ENCODE assay signal across 11 mouse cellular contexts in the genomic region with DNA sequence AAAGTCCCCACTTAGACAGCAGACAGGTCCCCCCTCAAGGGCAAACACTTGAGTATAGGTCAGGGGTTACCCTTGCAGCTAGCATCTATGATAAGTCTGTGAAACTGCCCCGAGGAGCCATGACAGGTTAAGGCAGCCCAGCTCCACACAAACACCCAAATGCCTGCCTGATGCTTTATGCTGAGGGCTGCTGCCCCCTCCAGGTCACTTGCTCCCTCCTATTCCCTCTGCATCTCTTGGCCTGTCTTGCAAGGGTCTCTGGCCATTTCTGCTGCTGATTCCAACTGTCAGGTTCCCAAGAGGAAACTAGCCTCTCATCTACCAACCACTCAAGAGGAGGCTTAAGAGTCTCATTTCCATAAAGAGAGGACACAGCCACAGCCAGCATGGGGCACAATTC. TPM values are rescaled to one million over a fixed set of nuclear protein-coding genes. Genes with fewer than 3 reads are reported as not detected.
DNase-seq lines count a peak whose midpoint lies in the region; ATAC-seq and TF ChIP-seq lines count a peak whose summit lies in the region.
"Had no signal": no experiment of that assay in that cellular context is flagged by ENCODE, and none has a peak within 500 bp of the region (broad histone marks: within the 10 kb centered on the region; RNA-seq: fewer than 3 reads in every experiment).

No protein-coding gene starts in this region.

- no peak for DNase-seq in heart, postnatal 0 days (ENCODE audit: low spot score)
- no peak for DNase-seq in heart, embryonic 10.5 days (ENCODE audit: low spot score)
- no peak for DNase-seq in liver, embryonic 14.5 days (ENCODE audit: low read depth in 3 of 3, low spot score in 3 of 3)
- DNase-seq in R1 (ENCODE audit: low read depth, low spot score) = peak; percentile 46
- no peak for DNase-seq in urinary bladder, postnatal 10 days (ENCODE audit: low spot score)
- DNase-seq: adrenal gland, adult 2 months had no signal

- ATAC-seq in heart, postnatal 0 days (ENCODE audit: insufficient read depth, low read depth) = no peak
- no peak for ATAC-seq in liver, embryonic 14.5 days (ENCODE audit: insufficient read depth)
- ATAC-seq in liver, embryonic 12.5 days = no peak
- no peak for ATAC-seq in activated CD4-positive, CD25-positive, alpha-beta regulatory T cell, adult 4 months
- ATAC-seq: hindbrain, embryonic 16.5 days had no signal

- no peaks in the 10 kb centered on the region for H3K36me3 ChIP-seq in heart, postnatal 0 days (replicated peaks; ENCODE audit: control insufficient read depth, insufficient read depth, low read length)
- no peaks in the 10 kb centered on the region for H3K36me3 ChIP-seq in heart, embryonic 10.5 days
- no peaks in the 10 kb centered on the region for H3K36me3 ChIP-seq in liver, embryonic 14.5 days (replicated peaks; ENCODE audit: control insufficient read depth, insufficient read depth, low read depth)
- no peaks in the 10 kb centered on the region for H3K36me3 ChIP-seq in liver, embryonic 12.5 days
- no peaks in the 10 kb centered on the region for H3K36me3 ChIP-seq in E14TG2a.4 (ENCODE audit: insufficient read depth, low read length)
- H3K36me3 ChIP-seq: G1E had no signal

- no peaks in the 10 kb centered on the region for H3K9me3 ChIP-seq in heart, postnatal 0 days (replicated peaks; ENCODE audit: control insufficient read depth, low read length)
- H3K9me3 ChIP-seq in heart, embryonic 10.5 days = no peaks in the 10 kb centered on the region
- H3K9me3 ChIP-seq in liver, embryonic 14.5 days (ENCODE audit: control insufficient read depth, low read length) = no peaks in the 10 kb centered on the region
- no peaks in the 10 kb centered on the region for H3K9me3 ChIP-seq in liver, embryonic 12.5 days (replicated peaks)
- H3K9me3 ChIP-seq in E14TG2a.4 (ENCODE audit: low read length) = no peaks in the 10 kb centered on the region

- H3K4me3 ChIP-seq in heart, postnatal 0 days (ENCODE audit: low read depth, low read length) = no peak overlapping the region
- H3K4me3 ChIP-seq in heart, embryonic 10.5 days = no peak overlapping the region
- no peak overlapping the region for H3K4me3 ChIP-seq in liver, embryonic 14.5 days (ENCODE audit: insufficient read depth in 1 of 2, low read depth in 2 of 2, low read length in 2 of 2)
- no peak overlapping the region for H3K4me3 ChIP-seq in liver, embryonic 12.5 days
- no peak overlapping the region for H3K4me3 ChIP-seq in E14TG2a.4 (replicated peaks; ENCODE audit: low read length)

- WGBS in heart, postnatal 0 days = 11% methylated on average over 1 of the region's 1 CpGs
- WGBS in heart, embryonic 10.5 days = 40% methylated on average over 1 of the region's 1 CpGs
- 43% methylated on average over 1 of the region's 1 CpGs for WGBS in liver, embryonic 14.5 days (ENCODE audit: insufficient replicate concordance)
- WGBS in liver, embryonic 12.5 days (ENCODE audit: insufficient replicate concordance) = 55% methylated on average over 1 of the region's 1 CpGs

- H3K4me1 ChIP-seq in heart, postnatal 0 days (ENCODE audit: control insufficient read depth, insufficient read depth) = no peaks in the 10 kb centered on the region
- H3K4me1 ChIP-seq in heart, embryonic 10.5 days = peaks cover 9% of the 10 kb centered on the region
- no peaks in the 10 kb centered on the region for H3K4me1 ChIP-seq in liver, embryonic 14.5 days (replicated peaks; ENCODE audit: control insufficient read depth in 2 of 2, insufficient read depth in 2 of 2, low read length in 1 of 2)
- H3K4me1 ChIP-seq in liver, embryonic 12.5 days = no peaks in the 10 kb centered on the region
- 0 out of 2 replicates have a peak, but pooled peaks cover 4% of the 10 kb centered on the region for H3K4me1 ChIP-seq in E14TG2a.4 (replicated peaks; ENCODE audit: low read depth, low read length)

- peak; percentile 32 for TF ChIP-seq CTCF in heart, postnatal 0 days (IDR thresholded peaks at IDR 0.05; ENCODE audit: low read depth)
- TF ChIP-seq CTCF in liver, embryonic 14.5 days (IDR thresholded peaks at IDR 0.05; ENCODE audit: low read depth) = peak; percentile 13; the same call in 1 of the 2 replicates
- peak; percentile 71 for TF ChIP-seq CTCF in E14TG2a.4 (conservative IDR thresholded peaks at IDR 0.05; ENCODE audit: low read length)

- peaks cover 13% of the 10 kb centered on the region; the same call in 1 of the 2 replicates for H3K27me3 ChIP-seq in heart, postnatal 0 days (ENCODE audit: control insufficient read depth, insufficient read depth, low read length)
- H3K27me3 ChIP-seq in heart, embryonic 10.5 days (ENCODE audit: insufficient read depth, poor library complexity, severe bottlenecking) = peaks cover 46% of the 10 kb centered on the region; the same call in 1 of the 2 replicates
- H3K27me3 ChIP-seq in liver, embryonic 14.5 days (ENCODE audit: control insufficient read depth, insufficient read depth, low read length) = no peaks in the 10 kb centered on the region
- no peaks in the 10 kb centered on the region for H3K27me3 ChIP-seq in liver, embryonic 12.5 days (replicated peaks)
- peaks cover 31% of the 10 kb centered on the region for H3K27me3 ChIP-seq in E14TG2a.4 (ENCODE audit: insufficient read depth, low read length)

- no peak for TF ChIP-seq EP300 in heart, postnatal 0 days (IDR thresholded peaks at IDR 0.05; ENCODE audit: low read depth)
- no peak for TF ChIP-seq EP300 in liver, embryonic 14.5 days (IDR thresholded peaks at IDR 0.05; ENCODE audit: low read depth)

- H3K4me2 ChIP-seq in heart, postnatal 0 days (ENCODE audit: low read depth, low read length) = no peak overlapping the region
- no peak overlapping the region for H3K4me2 ChIP-seq in liver, embryonic 14.5 days (ENCODE audit: low read depth)
- H3K4me2 ChIP-seq in liver, embryonic 12.5 days = no peak overlapping the region

- H3K27ac ChIP-seq in heart, postnatal 0 days (ENCODE audit: low read depth) = no peak overlapping the region
- no peak overlapping the region for H3K27ac ChIP-seq in heart, embryonic 10.5 days
- no peak overlapping the region for H3K27ac ChIP-seq in liver, embryonic 14.5 days
- no peak overlapping the region for H3K27ac ChIP-seq in liver, embryonic 12.5 days

- H3K9ac ChIP-seq in heart, postnatal 0 days (replicated peaks; ENCODE audit: low read depth, low read length) = no peak overlapping the region
- H3K9ac ChIP-seq in liver, embryonic 14.5 days (replicated peaks) = no peak overlapping the region
- H3K9ac ChIP-seq in liver, embryonic 12.5 days = no peak overlapping the region

RNA-seq across cellular contexts. Expression of a gene that starts 32.4 kb away (rescaled TPM):
- 1.4 and 1.5 TPM in 2 replicates for total RNA-seq in heart, postnatal 0 days (2014; rRNA removed; ENCODE audit: low replicate concordance)
- polyA plus RNA-seq in heart, postnatal 0 days (2015; fragmentation: Nextera tagmentation; extraction: Ambion mirVana) = 0.11 and 0.14 TPM in 2 replicates
- 0.23 and 0.27 TPM in 2 replicates for polyA plus RNA-seq in heart, embryonic 10.5 days (2016; fragmentation: Nextera tagmentation; extraction: Ambion mirVana)
- 1.2 and 2.6 TPM in 2 replicates for polyA plus RNA-seq in liver, embryonic 14.5 days (2012; rRNA removed)
- 1.2 TPM in 2 replicates for polyA plus RNA-seq in liver, embryonic 14.5 days (2014; fragmentation: Nextera tagmentation; extraction: Ambion mirVana)
- polyA plus RNA-seq in liver, embryonic 12.5 days (2016; fragmentation: Nextera tagmentation; extraction: Ambion mirVana) = 1.6 and 2.1 TPM in 2 replicates
- polyA plus RNA-seq in activated CD4-positive, CD25-positive, alpha-beta regulatory T cell, adult 4 months (2017; shearing (Covaris generic)) = under 1 TPM in 1 of 2 experiments, not detected in 1; 0.84 TPM
- total RNA-seq: G1E had no signal

Comparison
In these comparisons a context has a peak if more than half of its experiments do, and no peak if none do; other contexts are left out.
1. CTCF ChIP-seq: peak in every context shown above with its lines; median percentile 71 in E14TG2a.4; 32 in heart, postnatal 0 days; 13 in liver, embryonic 14.5 days.